Mouse (Mus musculus): ENCODE results near the gene Stard5. TPM values are rescaled to one million over a fixed set of nuclear protein-coding genes. Genes with fewer than 3 reads are reported as not detected.

Gene Stard5
- polyA plus RNA-seq, 1 experiment from 2014 or later: 36.8 TPM

- H3K36me3 ChIP-seq: 0 out of 2 replicates have a peak, but pooled peaks cover 5% of the 10 kb centered on the region
- H3K27me3 ChIP-seq: no peaks in the 10 kb centered on the region
- H3K4me3 ChIP-seq: 0 out of 2 replicates have a peak overlapping the region, but pooled peaks have one; percentile 5
- no peak overlapping the region for H3K27ac ChIP-seq
- 79% methylated on average over 2 of the region's 2 CpGs for WGBS
- no peak overlapping the region for H3K9ac ChIP-seq
- H3K4me2 ChIP-seq: no peak overlapping the region
- no peaks in the 10 kb centered on the region for H3K9me3 ChIP-seq
- H3K4me1 ChIP-seq: no peaks in the 10 kb centered on the region
- ATAC-seq (ENCODE audit: insufficient number of reproducible peaks, low FRiP score, low TSS enrichment, low read depth): peak; percentile 35; the same call in 1 of the 2 replicates
Observed at GRCm38 (mm10) chr7:83654196-83654595, 22.4 kb downstream of the Stard5 start.

GRCm38 (mm10) chr7:83654938-83655630, 23.3 kb downstream of the Stard5 start:
- no peak overlapping the region for H3K27ac ChIP-seq
- H3K36me3 ChIP-seq: peaks cover 8% of the 10 kb centered on the region; the same call in 1 of the 2 replicates
- no peak for ATAC-seq (ENCODE audit: insufficient number of reproducible peaks, low FRiP score, low TSS enrichment, low read depth)
- H3K9me3 ChIP-seq: no peaks in the 10 kb centered on the region
- WGBS: 46% methylated on average over 5 of the region's 5 CpGs
- H3K9ac ChIP-seq: no peak overlapping the region
- H3K4me1 ChIP-seq: no peaks in the 10 kb centered on the region
- H3K27me3 ChIP-seq: no peaks in the 10 kb centered on the region
- H3K4me3 ChIP-seq: peak overlapping the region; percentile 5; the same call in 1 of the 2 replicates
- H3K4me2 ChIP-seq: no peak overlapping the region

DNA sequence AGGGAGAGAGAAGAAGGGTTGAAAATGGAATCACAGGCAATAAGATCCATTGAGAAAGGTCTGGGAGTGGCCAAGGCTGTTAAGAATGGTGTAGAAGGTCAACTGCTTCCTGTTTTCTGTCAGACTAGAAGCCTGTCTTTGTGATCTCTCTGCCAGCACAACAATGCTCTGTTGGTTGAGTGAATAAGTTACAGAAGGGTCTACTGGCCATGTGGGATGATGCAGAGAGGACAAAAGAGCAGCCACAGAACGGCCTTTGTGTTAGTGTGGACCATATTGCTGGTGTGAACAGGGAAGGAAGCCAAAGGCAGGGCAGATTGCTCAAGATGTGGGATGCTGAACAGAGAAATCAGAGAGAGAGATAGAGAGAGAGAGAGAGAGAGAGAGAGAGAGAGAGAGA, 27.0 kb downstream of the Stard5 start:
- Histone ChIP-seq H3K27me3 (no peaks in the 10 kb centered on the region), H3K9me3 (no peaks in the 10 kb centered on the region), H3K4me2 (no peak overlapping the region), H3K36me3 (peaks cover 9% of the 10 kb centered on the region; the same call in 1 of the 2 replicates), H3K4me3 (no peak overlapping the region), H3K27ac (no peak overlapping the region), H3K4me1 (no peaks in the 10 kb centered on the region), H3K9ac (no peak overlapping the region)
- ATAC-seq (ENCODE audit: insufficient number of reproducible peaks, low FRiP score, low TSS enrichment, low read depth): no peak
- 73% methylated on average over 1 of the region's 1 CpGs for WGBS

- Histone ChIP-seq H3K4me2 (no peak overlapping the region), H3K27ac (no peak overlapping the region), H3K9ac (no peak overlapping the region), H3K36me3 (peaks cover 9% of the 10 kb centered on the region; the same call in 1 of the 2 replicates), H3K27me3 (no peaks in the 10 kb centered on the region), H3K4me3 (no peak overlapping the region), H3K4me1 (no peaks in the 10 kb centered on the region), H3K9me3 (no peaks in the 10 kb centered on the region)
- ATAC-seq (ENCODE audit: insufficient number of reproducible peaks, low FRiP score, low TSS enrichment, low read depth): no peak
- WGBS: 75% methylated on average over 9 of the region's 9 CpGs
Observed at GRCm38 (mm10) chr7:83659159-83660065, 27.7 kb downstream of the Stard5 start.

DNA sequence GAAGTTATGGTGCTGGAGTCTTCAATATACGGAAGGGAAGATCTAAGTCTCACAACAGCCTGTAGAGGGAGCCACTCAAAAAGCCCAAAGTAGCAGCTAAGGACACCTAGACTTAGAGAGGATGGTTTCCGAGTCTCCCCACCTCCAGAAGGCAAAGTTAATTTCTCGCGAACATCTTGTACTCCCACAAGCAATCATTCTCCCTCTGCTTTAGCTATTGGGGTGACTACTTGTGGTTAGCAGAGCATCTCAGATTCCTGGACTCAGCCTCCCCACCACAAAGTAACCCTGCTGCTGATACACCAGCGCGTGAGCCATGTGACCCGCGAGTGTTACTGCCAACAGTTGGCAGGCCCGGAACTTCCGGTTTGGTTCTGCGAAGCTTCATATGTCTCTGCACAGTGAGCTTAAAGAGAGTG, 28.5 kb downstream of the Stard5 start:
- Histone ChIP-seq H3K4me2 (no peak overlapping the region), H3K4me3 (no peak overlapping the region), H3K27ac (no peak overlapping the region), H3K27me3 (no peaks in the 10 kb centered on the region), H3K36me3 (peaks cover 9% of the 10 kb centered on the region; the same call in 1 of the 2 replicates), H3K4me1 (no peaks in the 10 kb centered on the region), H3K9ac (no peak overlapping the region), H3K9me3 (no peaks in the 10 kb centered on the region)
- no peak for ATAC-seq (ENCODE audit: insufficient number of reproducible peaks, low FRiP score, low TSS enrichment, low read depth)
- 91% methylated on average over 11 of the region's 11 CpGs for WGBS

DNA sequence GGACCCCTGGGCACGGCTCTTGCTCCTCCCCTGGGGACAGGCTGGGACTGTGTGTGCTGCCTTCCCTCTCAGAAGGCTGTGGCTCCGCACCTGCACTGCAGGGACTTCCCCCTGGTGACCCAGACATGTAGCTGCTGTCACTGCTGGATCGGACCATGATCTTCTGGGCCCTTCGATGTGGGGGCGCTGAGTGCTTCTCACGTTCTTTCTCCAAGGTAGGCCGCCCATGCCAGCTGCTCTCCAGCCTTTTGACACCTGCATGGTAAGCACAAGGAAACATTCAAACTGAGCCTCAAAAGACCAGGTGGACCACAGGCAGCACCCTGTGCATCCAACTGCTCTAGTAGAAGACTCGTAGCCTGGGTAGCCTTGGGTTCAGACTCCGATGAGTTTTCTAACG, 29.3 kb downstream of the Stard5 start:
- no peaks in the 10 kb centered on the region for H3K4me1 ChIP-seq
- H3K4me2 ChIP-seq: no peak overlapping the region
- H3K27ac ChIP-seq: no peak overlapping the region
- H3K36me3 ChIP-seq: peaks cover 9% of the 10 kb centered on the region; the same call in 1 of the 2 replicates
- ATAC-seq (ENCODE audit: insufficient number of reproducible peaks, low FRiP score, low TSS enrichment, low read depth): no peak
- no peaks in the 10 kb centered on the region for H3K27me3 ChIP-seq
- H3K9me3 ChIP-seq: no peaks in the 10 kb centered on the region
- H3K9ac ChIP-seq: no peak overlapping the region
- H3K4me3 ChIP-seq: no peak overlapping the region
- 88% methylated on average over 10 of the region's 10 CpGs for WGBS

- ATAC-seq (ENCODE audit: insufficient number of reproducible peaks, low FRiP score, low TSS enrichment, low read depth): no peak
- Histone ChIP-seq H3K9me3 (no peaks in the 10 kb centered on the region), H3K4me1 (no peaks in the 10 kb centered on the region), H3K4me3 (no peak overlapping the region), H3K4me2 (no peak overlapping the region), H3K36me3 (peaks cover 9% of the 10 kb centered on the region; the same call in 1 of the 2 replicates), H3K9ac (no peak overlapping the region), H3K27ac (no peak overlapping the region), H3K27me3 (no peaks in the 10 kb centered on the region)
- 94% methylated on average over 3 of the region's 3 CpGs for WGBS
Observed at GRCm38 (mm10) chr7:83661763-83662162, 30.0 kb downstream of the Stard5 start.

- Histone ChIP-seq H3K27me3 (no peaks in the 10 kb centered on the region), H3K4me3 (no peak overlapping the region), H3K4me1 (no peaks in the 10 kb centered on the region), H3K9me3 (no peaks in the 10 kb centered on the region), H3K27ac (no peak overlapping the region), H3K36me3 (peaks cover 13% of the 10 kb centered on the region; the same call in 1 of the 2 replicates), H3K9ac (no peak overlapping the region), H3K4me2 (no peak overlapping the region)
- no peak for ATAC-seq (ENCODE audit: insufficient number of reproducible peaks, low FRiP score, low TSS enrichment, low read depth)
- WGBS: 84% methylated on average over 6 of the region's 6 CpGs
Observed at GRCm38 (mm10) chr7:83662711-83663375, 31.1 kb downstream of the Stard5 start.

- H3K4me2 ChIP-seq: no peak overlapping the region
- no peak for ATAC-seq (ENCODE audit: insufficient number of reproducible peaks, low FRiP score, low TSS enrichment, low read depth)
- H3K36me3 ChIP-seq: 0 out of 2 replicates have a peak, but pooled peaks cover 4% of the 10 kb centered on the region
- H3K9me3 ChIP-seq: no peaks in the 10 kb centered on the region
- no peak overlapping the region for H3K9ac ChIP-seq
- no peaks in the 10 kb centered on the region for H3K27me3 ChIP-seq
- H3K4me1 ChIP-seq: no peaks in the 10 kb centered on the region
- no peak overlapping the region for H3K4me3 ChIP-seq
- 86% methylated on average over 4 of the region's 4 CpGs for WGBS
- no peak overlapping the region for H3K27ac ChIP-seq
Observed at GRCm38 (mm10) chr7:83666087-83666595, 34.4 kb downstream of the Stard5 start.

GRCm38 (mm10) chr7:83667936-83668645, 36.3 kb downstream of the Stard5 start:
- 0 out of 2 replicates have a peak, but pooled peaks cover 4% of the 10 kb centered on the region for H3K36me3 ChIP-seq
- H3K27ac ChIP-seq: no peak overlapping the region
- no peaks in the 10 kb centered on the region for H3K9me3 ChIP-seq
- H3K27me3 ChIP-seq: no peaks in the 10 kb centered on the region
- 84% methylated on average over 5 of the region's 5 CpGs for WGBS
- H3K9ac ChIP-seq: no peak overlapping the region
- no peaks in the 10 kb centered on the region for H3K4me1 ChIP-seq
- ATAC-seq (ENCODE audit: insufficient number of reproducible peaks, low FRiP score, low TSS enrichment, low read depth): no peak
- no peak overlapping the region for H3K4me2 ChIP-seq
- no peak overlapping the region for H3K4me3 ChIP-seq

DNA sequence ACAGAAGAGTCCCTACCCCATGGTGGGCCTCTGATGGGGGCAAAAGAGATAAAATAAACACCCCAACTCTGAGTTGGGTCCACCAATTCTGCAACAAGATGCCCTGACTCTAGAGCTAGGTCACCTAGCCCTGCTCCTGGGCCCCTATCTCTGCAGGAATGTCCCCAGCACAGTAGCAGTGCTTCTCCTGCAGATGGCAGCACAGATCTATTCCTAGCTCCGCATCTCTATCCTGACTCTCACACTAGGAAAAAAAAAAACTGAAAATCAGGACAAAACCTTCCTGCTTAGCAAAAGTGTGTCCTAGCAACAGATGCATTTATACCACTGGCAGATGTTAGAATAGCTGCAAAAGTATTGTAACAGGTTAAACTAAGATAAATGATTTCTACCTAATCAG, 37.0 kb downstream of the Stard5 start:
- Histone ChIP-seq H3K9ac (no peak overlapping the region), H3K27ac (no peak overlapping the region), H3K4me2 (no peak overlapping the region), H3K4me3 (no peak overlapping the region), H3K27me3 (no peaks in the 10 kb centered on the region), H3K36me3 (peaks cover 7% of the 10 kb centered on the region; the same call in 1 of the 2 replicates), H3K9me3 (no peaks in the 10 kb centered on the region), H3K4me1 (no peaks in the 10 kb centered on the region)
- ATAC-seq (ENCODE audit: insufficient number of reproducible peaks, low FRiP score, low TSS enrichment, low read depth): no peak
- WGBS: 6% methylated on average over 1 of the region's 1 CpGs
